Mouse (Mus musculus) liver, embryonic 14.5 days (tissue): ENCODE data around the gene Il17rb. TPM values are rescaled to one million over a fixed set of nuclear protein-coding genes. Genes with fewer than 3 reads are reported as not detected.

Source experiments
- ATAC-seq: fragments of 200-750 bp; cut with Nextera tagmentation; 2 replicates; pipeline ENCODE4 v1.8.0; 2017; ENCODE audit warnings: moderate number of reproducible peaks, mild to moderate bottlenecking, moderate library complexity; ENCODE audit not compliant: insufficient read depth
- DNase-seq, 3 experiments: peaks; one replicate each; pipeline ENCODE4 v3.0.0-alpha.2; 2012 to 2013; ENCODE audit warnings: low read depth in 3 of 3, low spot score in 3 of 3
- H3K27ac ChIP-seq: fragments of 300-500 bp; sonication (generic); 2 replicates; pipeline ENCODE4 v1.5.1; 2014; ENCODE audit warnings: moderate library complexity, mild to moderate bottlenecking, control low read depth, inconsistent platforms
- H3K27me3 ChIP-seq: fragments of 300-500 bp; sonication (generic); 2 replicates; pipeline ENCODE4 v1.6.1; 2014; ENCODE audit warnings: mild to moderate bottlenecking, low read length, moderate library complexity; ENCODE audit not compliant: control insufficient read depth, insufficient read depth
- H3K36me3 ChIP-seq: fragments of 300-500 bp; sonication (generic); replicated peaks from 2 replicates; pipeline ENCODE4 v1.6.1; 2014; ENCODE audit warnings: low read depth; ENCODE audit not compliant: control insufficient read depth, insufficient read depth
- H3K4me1 ChIP-seq, 2 experiments: fragments of 200-500 bp in 1 of 2; fragments of 300-500 bp in 1 of 2; sonication (generic) in 1 of 2; replicated peaks; 2 replicates each; pipeline ENCODE4 v1.6.1; 2012 to 2014; ENCODE audit warnings: antibody characterized with exemption in 1 of 2, inconsistent platforms in 1 of 2, low read length in 1 of 2; ENCODE audit not compliant: control insufficient read depth in 2 of 2, insufficient read depth in 2 of 2
- H3K4me2 ChIP-seq: fragments of 300-500 bp; sonication (generic); 2 replicates; pipeline ENCODE4 v1.6.1; 2014; ENCODE audit warnings: low read depth, mild to moderate bottlenecking, control low read depth, moderate library complexity
- H3K4me3 ChIP-seq, 2 experiments: fragments of 200-500 bp in 1 of 2; fragments of 300-500 bp in 1 of 2; sonication (generic) in 1 of 2; 2 replicates each; pipeline ENCODE4 v1.5.1; 2012 to 2014; ENCODE audit warnings: low read depth in 2 of 2, low read length in 2 of 2, mild to moderate bottlenecking in 2 of 2, control low read depth in 1 of 2, inconsistent platforms in 1 of 2, moderate library complexity in 1 of 2; ENCODE audit not compliant: insufficient read depth in 1 of 2
- H3K9ac ChIP-seq: fragments of 300-500 bp; sonication (generic); replicated peaks from 2 replicates; pipeline ENCODE4 v1.6.1; 2014; ENCODE audit warnings: mild to moderate bottlenecking, control low read depth, moderate library complexity
- H3K9me3 ChIP-seq: fragments of 300-500 bp; sonication (generic); 2 replicates; pipeline ENCODE4 v1.6.1; 2016; ENCODE audit warnings: low read length, mixed read lengths; ENCODE audit not compliant: control insufficient read depth
- CTCF ChIP-seq: IDR thresholded peaks from 2 replicates; pipeline ENCODE4 v1.5.1; 2016; ENCODE audit warnings: antibody characterized with exemption, low read depth, control low read depth
- EP300 ChIP-seq: IDR thresholded peaks from 2 replicates; pipeline ENCODE4 v1.6.1; 2016; ENCODE audit warnings: antibody characterized with exemption, low read depth
- WGBS: fragments of 180-500 bp; shearing (Covaris S2); extraction: QIAGEN DNeasy Blood & Tissue Kit; methylation state at CpG from one replicate; pipeline ENCODE4 v1.1.7; 2014; ENCODE audit not compliant: insufficient replicate concordance; 5-methylcytosine and 5-hydroxymethylcytosine counted together
- polyA plus RNA-seq, 2 experiments: library from polyadenylated mRNA; depleted of rRNA in 1 of 2; stranded (reverse) in 1 of 2; unstranded in 1 of 2; fragments of >200 nt; fragmentation: Nextera tagmentation in 1 of 2; extraction: Ambion mirVana in 1 of 2; gene quantifications; 2 replicates each; pipeline versions ENCODE4 v1.2.1 to v1.2.3; 2012 to 2014

Il17rb gene
- polyA plus RNA-seq, 2 experiments: 1.3 to 1.8 TPM

GRCm38 (mm10) chr14:29994976-29995375, 13.7 kb downstream of the Il17rb start:
- peaks cover 0 to 18% of the 10 kb centered on the region in 2 experiments; a peak in 2 of 4 replicates for H3K4me1 ChIP-seq
- no peak overlapping the region for H3K4me3 ChIP-seq
- no peaks in the 10 kb centered on the region for H3K9me3 ChIP-seq
- H3K27me3 ChIP-seq: no peaks in the 10 kb centered on the region
- TF ChIP-seq EP300: no peak
- no peak for TF ChIP-seq CTCF
- H3K36me3 ChIP-seq: peaks cover 26% of the 10 kb centered on the region
- DNase-seq: no peak
- H3K9ac ChIP-seq: no peak overlapping the region
- H3K27ac ChIP-seq: no peak overlapping the region
- ATAC-seq: no peak
- H3K4me2 ChIP-seq: no peak overlapping the region
- 82% methylated on average over 4 of the region's 4 CpGs for WGBS

GRCm38 (mm10) chr14:29988337-29988736, 20.4 kb downstream of the Il17rb start:
- no peak for TF ChIP-seq EP300
- TF ChIP-seq CTCF: no peak
- H3K9me3 ChIP-seq: no peaks in the 10 kb centered on the region
- peaks cover 64% of the 10 kb centered on the region for H3K36me3 ChIP-seq
- 81% methylated on average over 4 of the region's 4 CpGs for WGBS
- H3K27ac ChIP-seq: no peak overlapping the region
- DNase-seq (no peak), ATAC-seq (no peak)
- H3K27me3 ChIP-seq: no peaks in the 10 kb centered on the region
- no peak overlapping the region for H3K4me3 ChIP-seq
- H3K4me2 ChIP-seq: no peak overlapping the region
- H3K4me1 ChIP-seq: no peaks in the 10 kb centered on the region
- H3K9ac ChIP-seq: no peak overlapping the region

DNA sequence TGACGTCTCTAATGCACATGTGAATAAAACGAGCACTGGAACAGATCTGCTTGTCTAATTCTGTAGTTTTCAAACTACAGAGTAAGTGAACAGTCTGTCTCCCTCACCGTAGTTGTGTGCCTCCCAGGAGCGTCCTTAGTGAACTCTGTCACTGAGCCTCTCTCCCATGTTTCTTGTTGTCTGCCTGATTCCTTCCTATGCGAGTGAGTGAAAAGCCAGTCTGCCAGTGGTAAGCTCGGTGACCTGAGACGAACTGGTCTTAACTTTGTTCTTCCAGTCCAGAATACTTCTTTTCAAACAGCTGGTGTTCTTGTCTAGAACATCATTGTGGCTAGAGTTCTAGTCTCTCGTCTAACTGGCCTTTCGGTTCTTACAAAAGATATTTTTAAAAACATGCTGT, 21.0 kb downstream of the Il17rb start:
- TF ChIP-seq EP300 (no peak), CTCF (no peak)
- 80% methylated on average over 9 of the region's 9 CpGs for WGBS
- ATAC-seq: no peak

DNA sequence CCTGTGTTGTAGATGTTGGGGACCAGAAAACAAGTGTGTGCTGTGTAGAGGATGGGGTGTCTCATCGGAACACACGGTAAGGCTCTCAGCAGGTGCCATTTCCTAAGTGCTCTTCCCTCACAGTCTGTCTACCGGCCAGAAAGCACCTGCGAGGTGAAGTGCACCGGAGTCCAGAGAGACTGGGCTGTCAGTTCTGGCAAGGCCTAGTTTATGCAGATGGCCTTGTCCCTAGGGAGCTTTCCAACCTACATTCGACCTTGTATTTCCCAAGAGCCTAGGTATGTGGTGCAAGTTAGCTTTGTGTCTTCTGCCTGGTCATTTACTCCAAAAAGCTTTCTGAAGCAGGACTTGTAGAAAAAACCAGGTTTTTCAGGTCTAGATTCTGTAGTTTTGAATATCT, 21.4 kb downstream of the Il17rb start:
- H3K9ac ChIP-seq: no peak overlapping the region
- no peaks in the 10 kb centered on the region for H3K9me3 ChIP-seq
- 85% methylated on average over 6 of the region's 6 CpGs for WGBS
- H3K4me3 ChIP-seq: no peak overlapping the region
- no peak overlapping the region for H3K4me2 ChIP-seq
- no peak overlapping the region for H3K27ac ChIP-seq
- H3K4me1 ChIP-seq: no peaks in the 10 kb centered on the region
- DNase-seq: no peak
- no peaks in the 10 kb centered on the region for H3K27me3 ChIP-seq
- TF ChIP-seq CTCF: no peak
- no peak for TF ChIP-seq EP300
- H3K36me3 ChIP-seq: peaks cover 62% of the 10 kb centered on the region
- no peak for ATAC-seq

More for the DNA sequence above, 21.0 kb downstream of the Il17rb start:
- H3K27ac ChIP-seq: no peak overlapping the region
- H3K4me3 ChIP-seq: no peak overlapping the region
- no peak overlapping the region for H3K9ac ChIP-seq
- H3K36me3 ChIP-seq: peaks cover 60% of the 10 kb centered on the region
- H3K27me3 ChIP-seq: no peaks in the 10 kb centered on the region
- no peaks in the 10 kb centered on the region for H3K4me1 ChIP-seq
- no peaks in the 10 kb centered on the region for H3K9me3 ChIP-seq
- DNase-seq: no peak
- H3K4me2 ChIP-seq: no peak overlapping the region

DNA sequence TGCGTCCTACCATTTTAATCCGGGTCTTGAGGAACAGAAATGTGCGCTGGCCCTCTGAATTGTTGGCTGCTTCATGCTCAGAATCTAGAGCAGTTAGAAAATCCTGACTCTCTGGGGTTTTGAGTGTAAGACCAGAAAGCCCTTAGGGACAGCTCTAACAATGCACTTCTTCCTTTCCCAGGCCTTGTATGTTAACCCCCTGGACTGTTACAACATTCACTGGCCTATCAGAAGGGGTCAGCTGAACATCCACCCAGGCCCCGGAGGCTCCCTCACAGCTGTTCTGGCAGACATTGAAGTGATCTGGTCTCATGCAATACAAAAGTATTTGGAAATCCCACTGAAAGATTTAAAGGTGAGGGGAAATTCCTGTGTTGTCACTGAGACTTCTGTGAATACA, 22.6 kb downstream of the Il17rb start:
- Histone ChIP-seq H3K9ac (no peak overlapping the region), H3K27ac (no peak overlapping the region), H3K27me3 (no peaks in the 10 kb centered on the region), H3K4me1 (no peaks in the 10 kb centered on the region), H3K36me3 (peaks cover 60% of the 10 kb centered on the region), H3K4me3 (no peak overlapping the region), H3K4me2 (no peak overlapping the region), H3K9me3 (no peaks in the 10 kb centered on the region)
- WGBS: 82% methylated on average over 4 of the region's 4 CpGs
- DNase-seq (no peak), ATAC-seq (no peak)
- no peak for TF ChIP-seq EP300
